Mouse (Mus musculus) small intestine, adult 2 months (tissue): ENCODE measurements around the gene Zdhhc17. TPM values are rescaled to one million over a fixed set of nuclear protein-coding genes. Genes with fewer than 3 reads are reported as not detected.

Source experiments
- H3K27ac ChIP-seq: fragments of 200-500 bp; 2 replicates; pipeline ENCODE4 v1.5.1; 2012; ENCODE audit warnings: low read depth, low read length, control low read depth, inconsistent platforms; ENCODE audit not compliant: insufficient read depth
- H3K27me3 ChIP-seq: fragments of 200-500 bp; 2 replicates; pipeline ENCODE4 v1.6.1; 2012; ENCODE audit warnings: mild to moderate bottlenecking, moderate library complexity, low read length, inconsistent platforms; ENCODE audit not compliant: control insufficient read depth, insufficient read depth
- H3K36me3 ChIP-seq: fragments of 200-500 bp; 2 replicates; pipeline ENCODE4 v1.6.1; 2012; ENCODE audit warnings: mild to moderate bottlenecking, low read length, control low read depth, inconsistent platforms; ENCODE audit not compliant: control insufficient read depth, insufficient read depth
- H3K4me1 ChIP-seq: fragments of 200-500 bp; 2 replicates; pipeline ENCODE4 v1.6.1; 2012; ENCODE audit warnings: low read length, inconsistent platforms, mixed read lengths; ENCODE audit not compliant: control insufficient read depth, insufficient read depth, insufficient read length
- H3K4me3 ChIP-seq: fragments of 200-500 bp; 2 replicates; pipeline ENCODE4 v1.5.1; 2012; ENCODE audit warnings: low read depth, mild to moderate bottlenecking, control low read depth, inconsistent platforms, low read length, moderate library complexity
- CTCF ChIP-seq: fragments of 200-500 bp; IDR thresholded peaks from 2 replicates; pipeline ENCODE4 v1.5.1; 2012; ENCODE audit warnings: low read depth, mild to moderate bottlenecking, control low read depth, inconsistent platforms, low read length, moderate library complexity, mixed read lengths; ENCODE audit not compliant: insufficient replicate concordance, insufficient read length; ENCODE audit errors: extremely low read depth
- POLR2A ChIP-seq: fragments of 200-500 bp; IDR thresholded peaks from 2 replicates; pipeline ENCODE4 v1.6.1; 2012; ENCODE audit warnings: low read depth, mild to moderate bottlenecking, control low read depth, inconsistent platforms, low read length, moderate library complexity
- WGBS: fragments of 180-500 bp; shearing (Covaris S2); methylation state at CpG from one replicate; pipeline ENCODE4 v1.1.7; 2018; 5-methylcytosine and 5-hydroxymethylcytosine counted together
- polyA plus RNA-seq: library from polyadenylated mRNA; depleted of rRNA; stranded (reverse); fragments of >200 nt; gene quantifications from 2 replicates; pipeline ENCODE4 v1.2.3, GENCODE M21; 2012

Gene Zdhhc17
- polyA plus RNA-seq, 1 experiment = 4.7 TPM

DNA sequence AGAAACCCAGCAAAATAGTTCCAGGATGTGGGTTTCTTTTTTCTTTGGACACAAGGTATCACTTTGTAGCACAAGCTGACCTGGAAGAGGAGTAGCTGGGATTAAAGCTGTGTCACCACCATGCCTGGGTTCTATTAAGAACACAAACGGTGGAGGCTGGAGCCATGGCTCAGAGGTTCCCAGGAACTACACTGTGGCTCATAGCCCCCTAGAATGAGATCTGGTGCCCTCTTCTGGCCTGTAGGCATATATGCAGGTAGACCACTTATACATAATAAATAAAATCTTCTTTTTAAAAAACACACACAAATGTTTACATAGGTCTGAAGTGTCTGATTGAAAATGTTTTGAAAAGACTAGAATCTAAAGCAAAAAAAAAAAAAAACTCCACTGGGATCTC lies 33.9 kb downstream of the Zdhhc17 start:
- Histone ChIP-seq H3K27ac (no peak overlapping the region), H3K4me3 (no peak overlapping the region), H3K27me3 (no peaks in the 10 kb centered on the region), H3K4me1 (no peaks in the 10 kb centered on the region; the same call in 1 of the 2 replicates), H3K36me3 (peaks cover 12% of the 10 kb centered on the region)
- 9% methylated on average over 1 of the region's 1 CpGs for WGBS
- TF ChIP-seq POLR2A (no peak), CTCF (peak; percentile 58; the same call in 1 of the 2 replicates)

DNA sequence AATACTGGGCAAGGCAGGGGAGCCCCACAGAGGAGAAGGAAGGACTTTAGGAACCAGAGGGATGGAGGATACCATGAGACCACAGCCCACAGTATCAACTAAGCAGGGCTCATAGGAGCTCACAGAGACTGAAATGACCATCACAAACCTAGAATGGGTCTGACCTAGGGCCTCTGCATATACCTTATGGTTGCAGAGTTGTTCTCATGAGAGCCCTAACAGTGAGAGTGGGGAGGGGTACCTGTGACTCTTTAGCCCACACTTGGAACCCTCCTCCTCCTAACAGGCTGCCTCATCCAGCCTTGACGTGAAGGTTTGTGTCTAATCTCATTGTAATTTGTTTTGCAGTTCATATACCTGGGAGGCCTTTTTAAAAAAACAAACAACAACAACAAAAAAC lies 35.1 kb downstream of the Zdhhc17 start:
- H3K27me3 ChIP-seq = no peaks in the 10 kb centered on the region
- WGBS = 93% methylated on average over 1 of the region's 1 CpGs
- TF ChIP-seq POLR2A (no peak), CTCF (no peak)
- peaks cover 10% of the 10 kb centered on the region for H3K36me3 ChIP-seq
- H3K4me1 ChIP-seq = no peaks in the 10 kb centered on the region
- H3K27ac ChIP-seq = no peak overlapping the region
- no peak overlapping the region for H3K4me3 ChIP-seq

DNA sequence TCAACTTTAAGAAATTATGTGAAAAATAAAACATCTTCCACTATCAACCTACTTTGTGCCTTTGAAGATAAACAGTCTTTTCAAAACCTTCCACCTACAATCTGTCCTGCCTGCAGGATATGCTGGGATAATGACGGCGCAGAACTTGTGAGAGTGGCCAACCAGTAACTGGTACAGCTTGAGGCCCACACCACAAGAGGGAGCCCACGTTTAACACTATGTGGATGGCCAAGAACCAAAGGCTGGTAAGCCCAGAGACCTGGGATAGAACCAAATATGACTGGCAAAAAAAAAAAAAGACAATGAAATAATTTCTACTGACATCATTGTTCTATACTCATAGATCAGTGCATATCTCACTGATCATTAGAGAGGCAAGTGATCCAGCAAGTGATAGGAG lies 35.5 kb downstream of the Zdhhc17 start:
- H3K4me3 ChIP-seq = no peak overlapping the region
- no peaks in the 10 kb centered on the region for H3K27me3 ChIP-seq
- 57% methylated on average over 3 of the region's 3 CpGs for WGBS
- peaks cover 11% of the 10 kb centered on the region for H3K36me3 ChIP-seq
- no peak overlapping the region for H3K27ac ChIP-seq
- TF ChIP-seq CTCF (peak; percentile 51; the same call in 1 of the 2 replicates), POLR2A (no peak)
- H3K4me1 ChIP-seq = no peaks in the 10 kb centered on the region

DNA sequence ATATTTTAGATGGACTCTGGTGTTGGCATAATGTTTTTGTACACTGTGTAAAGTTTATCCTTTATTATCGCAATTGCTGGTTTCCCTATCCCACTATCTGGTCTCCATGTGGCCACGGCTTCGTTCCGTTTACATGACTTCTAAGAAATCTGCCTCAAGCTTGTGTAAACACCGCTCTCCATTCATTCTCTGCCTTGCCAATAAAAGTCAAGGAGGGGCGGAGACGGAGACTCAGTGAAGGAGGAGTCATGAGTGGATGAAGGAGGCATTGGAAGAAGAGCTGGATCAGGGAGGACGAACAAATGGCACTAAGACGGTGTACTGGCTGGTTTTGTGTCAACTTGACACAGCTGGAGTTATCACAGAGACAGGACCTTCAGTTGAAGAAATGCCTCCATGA lies 37.9 kb downstream of the Zdhhc17 start:
- 32% methylated on average over 9 of the region's 9 CpGs for WGBS
- Histone ChIP-seq H3K36me3 (peaks cover 11% of the 10 kb centered on the region), H3K4me1 (no peaks in the 10 kb centered on the region), H3K27me3 (no peaks in the 10 kb centered on the region), H3K27ac (no peak overlapping the region), H3K4me3 (no peak overlapping the region)
- no peak for TF ChIP-seq CTCF
- no peak for TF ChIP-seq POLR2A

- 82% methylated on average over 6 of the region's 6 CpGs for whole genome bisulfite sequencing
- H3K4me1 ChIP-seq = no peaks in the 10 kb centered on the region
- H3K36me3 ChIP-seq = peaks cover 13% of the 10 kb centered on the region
- TF ChIP-seq POLR2A = no peak
- no peak for TF ChIP-seq CTCF
- H3K27me3 ChIP-seq = no peaks in the 10 kb centered on the region
- H3K27ac ChIP-seq = no peak overlapping the region
- H3K4me3 ChIP-seq = no peak overlapping the region
Observed at GRCm38 (mm10) chr10:110971483-110971882, 38.5 kb downstream of the Zdhhc17 start.

GRCm38 (mm10) chr10:110971044-110971443 lies 38.9 kb downstream of the Zdhhc17 start:
- peaks cover 13% of the 10 kb centered on the region for H3K36me3 ChIP-seq
- no peak overlapping the region for H3K27ac ChIP-seq
- 53% methylated on average over 3 of the region's 3 CpGs for WGBS
- no peak overlapping the region for H3K4me3 ChIP-seq
- H3K4me1 ChIP-seq = no peaks in the 10 kb centered on the region
- H3K27me3 ChIP-seq = no peaks in the 10 kb centered on the region
- TF ChIP-seq POLR2A (no peak), CTCF (no peak)

- Histone ChIP-seq H3K36me3 (peaks cover 23% of the 10 kb centered on the region), H3K4me1 (no peaks in the 10 kb centered on the region), H3K4me3 (no peak overlapping the region), H3K27me3 (no peaks in the 10 kb centered on the region), H3K27ac (no peak overlapping the region)
- no peak for TF ChIP-seq POLR2A
- TF ChIP-seq CTCF = peak; percentile 19; the same call in 1 of the 2 replicates
- 34% methylated on average over 1 of the region's 1 CpGs for WGBS
Observed at GRCm38 (mm10) chr10:110962172-110962571, 47.8 kb downstream of the Zdhhc17 start.
